Mouse (Mus musculus) retina, postnatal 7 days (tissue): Measurements from ENCODE around the gene Fcer2a.

ENCODE experiments used
- DNase-seq: peaks from one replicate; pipeline ENCODE4 v3.0.0-alpha.2; 2012; ENCODE audit warnings: low read depth, low spot score

The Fcer2a gene

DNA sequence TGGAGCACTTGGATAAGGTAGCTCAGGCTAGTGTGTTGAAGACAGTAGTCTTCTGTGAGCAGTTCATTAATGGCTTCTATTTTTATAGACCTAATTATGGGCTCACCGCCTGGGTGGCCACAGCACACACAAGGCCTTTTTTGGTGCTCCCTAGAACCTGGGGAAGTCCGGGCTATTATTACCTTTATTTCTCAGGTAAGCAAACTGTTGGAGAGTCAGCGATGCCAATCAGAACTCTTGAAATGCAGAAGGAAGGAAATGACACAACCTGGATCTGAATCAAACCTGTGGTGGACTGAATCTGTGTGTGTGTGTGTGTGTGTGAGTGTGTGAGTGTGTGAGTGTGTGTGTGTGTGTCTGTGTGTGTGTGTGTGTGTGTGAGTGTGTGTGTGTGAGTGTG, at the start of gene Fcer2a:
Gene Fcer2a, minus strand, starts transcription at position 55 of the 400 bp plus-strand sequence.
- no peak for DNase-seq

DNA sequence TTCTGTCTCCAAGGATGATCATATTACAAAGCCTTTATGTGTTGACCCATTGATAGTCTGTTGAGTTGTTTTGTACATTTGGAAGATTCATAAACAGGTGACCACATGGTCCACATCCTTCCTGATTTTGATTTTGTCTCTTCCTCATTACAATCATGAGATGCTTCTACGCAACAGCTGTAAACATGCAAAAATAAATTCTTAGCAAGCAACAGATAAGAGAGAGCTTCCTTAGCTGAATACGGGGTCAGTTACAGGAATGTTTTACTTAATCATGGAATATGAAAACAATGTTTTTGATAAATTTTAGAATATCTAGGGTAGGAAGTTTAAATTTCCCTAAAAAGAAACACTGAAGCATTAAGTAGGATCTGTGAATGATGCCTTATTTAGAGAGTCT, 43.0 kb upstream of the Fcer2a start:
- no peak for DNase-seq

DNA sequence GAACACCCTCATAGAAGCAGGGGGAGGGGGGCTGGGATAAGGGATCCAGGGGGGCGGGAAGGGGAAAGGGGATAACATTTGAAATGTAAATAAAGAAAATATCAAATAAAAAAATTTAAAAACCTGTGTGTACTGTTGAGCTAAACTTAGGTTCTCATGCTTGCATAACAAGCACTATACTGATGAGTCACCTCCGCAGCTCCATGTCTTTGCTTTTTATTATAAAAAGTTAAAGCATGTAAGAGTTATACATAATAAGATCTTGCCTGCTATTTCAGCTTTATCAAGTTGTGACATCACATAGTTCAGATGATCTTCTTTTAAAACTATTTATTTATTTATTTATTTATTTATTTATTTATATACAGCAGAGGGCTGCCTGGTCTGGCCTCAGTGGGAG, 41.6 kb upstream of the Fcer2a start:
- DNase-seq, result no peak

DNA sequence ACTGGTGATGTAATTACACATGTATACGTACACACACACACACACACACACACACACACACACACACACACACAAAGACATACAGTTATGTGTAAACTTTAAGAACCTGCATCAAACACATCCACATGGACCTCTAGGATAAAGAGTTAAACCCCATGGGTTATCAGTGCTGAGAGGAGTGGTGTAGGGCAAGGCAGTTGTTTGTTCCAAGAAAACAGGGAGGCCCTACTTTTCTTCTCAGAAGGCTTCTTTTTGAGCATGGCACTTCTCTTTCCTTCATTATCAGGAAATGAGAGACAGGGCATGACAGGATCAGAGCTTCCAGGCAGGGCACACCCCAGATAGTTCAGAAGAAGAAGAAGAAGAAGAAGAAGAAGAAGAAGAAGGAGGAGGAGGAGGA, 40.1 kb upstream of the Fcer2a start:
- no peak for DNase-seq

DNA sequence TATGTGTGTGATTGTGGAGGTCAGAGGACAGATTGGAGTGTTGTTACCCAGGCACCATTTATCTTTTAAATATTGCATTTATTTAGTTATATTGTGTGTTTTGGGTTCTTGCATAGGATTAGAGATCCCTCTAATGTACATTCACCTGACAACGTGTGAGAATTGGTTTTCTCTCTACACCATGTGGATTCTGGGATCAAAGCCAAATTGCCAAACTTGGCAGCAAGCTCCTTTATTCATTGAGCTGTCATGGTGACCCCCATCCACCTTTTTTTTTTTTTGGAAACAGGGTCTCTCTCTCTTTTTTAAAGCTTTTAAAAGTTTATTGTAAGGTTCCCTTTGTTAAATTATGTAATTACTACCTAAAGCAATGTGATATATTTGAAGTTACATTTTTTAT, 27.1 kb upstream of the Fcer2a start:
- DNase-seq, result no peak

DNA sequence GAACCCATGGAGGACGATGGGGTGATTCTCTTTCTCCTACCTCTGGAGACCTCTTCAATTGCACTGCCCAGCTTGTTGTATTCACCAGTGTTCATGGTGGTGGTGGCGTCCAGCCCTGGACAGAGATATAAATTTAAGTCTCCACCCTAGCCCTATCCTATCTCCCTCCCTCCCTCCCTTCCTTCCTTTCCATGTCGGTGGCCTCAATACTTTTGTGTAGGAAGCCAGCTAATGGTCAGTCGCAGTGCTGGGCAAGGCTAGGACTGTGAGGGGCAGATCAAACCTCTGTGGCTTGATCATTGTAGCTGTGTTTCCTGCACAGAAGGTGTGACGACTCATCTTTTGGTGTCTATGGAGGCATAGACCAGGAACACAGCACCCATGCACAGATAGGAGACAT, 26.6 kb upstream of the Fcer2a start, which contains the start of gene Clec4g:
Gene Clec4g, minus strand, starts transcription at position 101 of the 400 bp plus-strand sequence.
- DNase-seq, result no peak

DNA sequence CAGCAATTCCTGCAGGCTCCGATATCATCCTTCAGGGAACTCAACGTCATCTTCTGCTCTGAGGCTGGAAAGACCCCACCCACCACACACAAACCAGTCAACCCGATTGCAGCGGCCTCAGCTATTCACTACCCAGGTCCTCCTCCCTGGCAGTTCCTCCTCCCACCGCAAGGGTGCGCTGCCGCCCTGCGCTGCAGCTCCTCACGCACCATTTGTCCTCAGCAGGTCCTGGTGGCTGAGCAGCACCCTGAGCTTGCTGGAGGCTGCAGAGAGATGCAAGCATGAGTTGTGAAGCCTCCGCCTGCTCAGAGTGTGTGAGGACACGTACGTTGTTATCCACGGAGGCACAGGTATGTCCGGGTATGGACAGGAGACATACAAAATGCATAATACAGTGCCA, 24.6 kb upstream of the Fcer2a start:
- peak; percentile 6 for DNase-seq

DNA sequence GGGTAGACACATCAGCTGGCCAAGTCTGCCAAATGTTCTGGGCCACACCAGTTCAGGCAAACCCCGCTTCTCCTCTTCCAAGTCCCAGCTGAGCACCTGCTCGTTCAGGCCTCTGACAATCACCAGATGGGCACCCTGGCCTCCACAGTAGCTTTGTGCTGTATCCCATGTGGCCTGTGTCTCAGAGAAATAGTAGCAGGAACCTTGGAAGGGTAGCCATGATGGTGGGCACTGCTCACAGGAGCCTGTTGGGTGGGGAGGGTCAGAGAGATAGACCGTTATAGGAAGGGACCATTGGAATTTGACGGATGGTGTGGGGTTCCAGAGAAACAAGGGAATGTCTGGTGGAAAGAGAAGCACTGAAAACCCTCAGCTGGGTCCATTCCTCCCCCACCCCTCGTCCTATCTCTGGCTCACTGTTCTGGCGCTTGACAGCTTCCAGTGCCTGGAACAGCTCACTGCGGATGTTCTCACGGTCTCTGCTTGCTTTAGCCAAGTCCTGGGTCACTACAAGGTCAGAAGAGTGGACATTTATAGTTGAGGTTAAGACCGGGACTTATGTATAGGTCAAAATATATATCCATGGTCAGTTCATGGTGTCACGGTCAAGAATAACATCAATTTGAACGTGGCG, 23.5 kb upstream of the Fcer2a start:
- no peak for DNase-seq

DNA sequence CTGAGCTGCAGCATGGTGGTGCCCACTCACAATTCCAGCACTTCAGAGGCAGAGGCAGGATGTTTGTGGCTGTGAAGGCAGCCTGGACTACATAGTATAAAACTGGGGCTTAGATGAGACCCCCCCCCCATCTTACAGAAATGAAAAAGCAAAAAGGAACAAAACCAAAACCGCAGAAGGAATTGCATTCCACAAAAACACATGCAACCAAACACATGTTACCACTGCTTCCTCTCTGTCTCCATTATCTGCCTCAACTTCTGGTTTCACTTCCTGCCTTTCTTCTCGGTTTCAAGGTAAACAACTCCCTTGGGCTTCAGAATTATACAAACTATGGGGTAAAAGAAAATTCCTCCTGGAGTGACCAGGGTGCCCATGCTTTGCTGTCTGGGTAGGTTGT, 17.7 kb upstream of the Fcer2a start:
- no peak for DNase-seq

DNA sequence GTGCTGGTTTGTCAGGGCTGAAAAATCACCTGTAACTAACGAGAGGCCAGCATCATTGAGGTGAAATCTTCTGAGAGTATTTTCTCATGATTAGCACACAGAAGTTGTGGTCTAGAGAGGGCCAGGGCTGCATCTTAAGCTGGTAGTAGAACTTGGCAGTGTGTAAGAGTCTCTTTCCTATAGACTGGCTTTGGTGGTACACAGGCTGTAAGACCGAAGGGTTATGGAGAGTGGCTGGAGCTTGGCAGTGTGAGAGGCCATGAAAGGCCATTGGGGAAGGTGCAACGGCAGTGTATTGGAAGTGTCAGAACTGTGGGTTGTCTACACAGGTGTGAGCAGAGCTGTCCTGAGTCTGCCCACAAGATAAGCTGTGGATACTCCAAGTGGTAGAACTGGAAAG, 16.3 kb upstream of the Fcer2a start:
- no peak for DNase-seq

DNA sequence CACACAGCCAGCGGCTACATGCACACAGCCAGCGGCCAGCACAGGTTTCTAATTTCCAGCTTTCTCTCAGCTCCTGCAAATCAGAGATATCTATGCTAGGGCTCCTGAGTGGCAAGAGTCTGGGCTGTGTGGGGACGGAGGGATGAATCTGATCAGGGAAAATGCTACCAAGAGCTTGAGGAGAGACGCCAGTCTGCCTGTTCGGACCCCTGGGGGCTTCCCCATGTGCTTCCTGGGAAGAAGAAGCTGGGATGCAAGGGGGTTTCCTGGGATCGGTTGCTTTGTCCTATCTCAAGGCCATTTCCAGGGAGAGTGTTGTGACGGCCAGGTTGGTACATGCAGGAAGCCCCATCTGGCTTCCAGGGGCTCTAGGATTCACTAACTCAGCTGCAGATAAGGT, 13.6 kb upstream of the Fcer2a start:
- DNase-seq, result no peak

DNA sequence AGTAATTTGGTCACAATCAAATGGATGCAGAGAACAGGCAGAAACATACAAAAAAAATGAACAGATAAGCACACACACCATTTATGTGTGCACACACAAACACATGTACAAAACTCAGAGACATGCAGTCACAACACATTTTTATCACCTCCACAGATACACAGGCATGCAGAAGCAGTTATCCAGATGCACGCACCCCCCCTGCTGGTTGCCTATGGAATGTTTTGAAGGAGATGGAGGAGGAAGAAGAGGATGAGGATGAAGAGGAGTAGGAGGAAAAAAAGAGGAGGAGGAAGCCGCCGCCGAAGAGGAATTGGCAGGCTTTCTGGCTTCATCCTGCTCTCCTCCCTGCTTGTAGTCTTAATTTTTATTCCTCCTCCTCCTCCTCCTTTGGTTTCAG, 11.7 kb upstream of the Fcer2a start:
- no peak for DNase-seq

DNA sequence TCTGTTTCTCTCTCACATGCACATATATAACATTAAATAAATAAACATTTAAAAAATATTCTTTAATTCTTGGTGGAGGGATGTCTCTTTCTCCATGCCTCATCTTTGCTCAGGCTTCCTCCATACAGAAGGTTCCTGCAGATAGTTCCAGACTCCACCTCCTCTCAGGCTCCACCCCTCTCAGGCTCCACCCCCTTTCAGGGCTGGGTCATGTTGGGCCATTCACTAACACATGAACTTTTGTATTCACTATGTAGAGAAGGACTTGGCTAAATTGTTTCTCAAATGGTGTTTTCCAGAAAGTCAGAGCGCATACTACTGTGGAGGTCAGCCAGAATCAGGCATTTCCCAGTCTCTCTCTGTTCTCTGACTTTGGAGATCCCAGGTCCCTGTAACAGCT, 7.5 kb upstream of the Fcer2a start:
- DNase-seq, result no peak

DNA sequence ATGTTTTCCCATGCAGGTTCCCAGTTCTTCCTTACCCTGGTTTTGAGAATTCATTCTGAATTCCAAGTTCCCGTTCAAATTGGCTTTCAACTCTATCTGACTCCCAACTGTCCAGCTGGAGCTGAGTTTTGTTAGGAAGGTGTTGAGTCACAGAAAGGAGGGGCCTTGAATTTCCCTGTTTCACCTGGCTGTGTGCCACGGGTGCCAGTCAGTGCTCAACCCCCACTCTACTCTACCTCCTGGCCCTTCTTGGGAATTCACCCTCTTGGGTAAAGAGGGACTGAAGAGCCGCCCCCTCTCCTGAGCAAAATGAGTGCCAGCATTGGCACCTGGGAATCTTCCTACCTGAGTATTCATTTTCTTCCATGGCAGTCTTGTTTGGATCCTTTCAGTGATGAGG, 3.2 kb downstream of the Fcer2a start:
- no peak for DNase-seq

DNA sequence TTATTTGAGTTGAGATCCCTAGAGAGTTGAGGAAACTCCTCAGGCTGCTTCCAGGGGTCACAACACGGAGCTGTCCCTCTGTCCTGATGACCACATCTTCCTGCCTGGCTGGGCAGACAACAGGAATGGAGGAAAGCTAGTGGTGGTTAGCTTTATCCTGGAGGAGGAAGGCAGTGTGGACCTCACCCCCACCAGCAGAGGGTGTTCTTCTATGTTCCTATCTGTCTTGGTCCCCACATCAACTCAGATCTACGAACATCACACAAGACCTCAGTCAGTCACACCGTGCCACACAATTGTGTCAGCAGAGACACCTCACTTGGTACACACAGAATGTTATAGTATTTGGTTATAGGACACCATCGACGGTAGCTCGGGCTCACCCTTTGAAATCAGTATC, 6.4 kb downstream of the Fcer2a start:
- DNase-seq, result no peak

DNA sequence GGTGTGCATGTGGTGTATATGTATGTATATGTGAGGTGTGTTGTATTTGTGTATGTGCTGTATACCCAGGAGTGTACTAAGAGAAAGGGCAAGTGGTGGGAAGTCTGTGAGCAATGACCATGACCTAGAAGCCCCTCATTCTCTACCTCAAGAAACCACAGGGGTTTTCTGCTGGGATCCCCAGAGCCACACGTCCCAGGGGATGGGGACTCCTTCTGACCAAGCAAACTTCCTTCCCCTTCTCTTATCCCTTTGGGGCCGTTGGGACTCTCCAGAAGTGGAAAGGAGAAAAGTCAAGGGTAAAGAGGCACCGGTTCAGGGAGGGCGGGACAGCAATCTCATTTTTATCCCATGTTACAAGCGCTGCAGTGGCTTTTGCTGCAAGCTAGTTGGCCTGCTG, 8.6 kb downstream of the Fcer2a start:
- no peak for DNase-seq

DNA sequence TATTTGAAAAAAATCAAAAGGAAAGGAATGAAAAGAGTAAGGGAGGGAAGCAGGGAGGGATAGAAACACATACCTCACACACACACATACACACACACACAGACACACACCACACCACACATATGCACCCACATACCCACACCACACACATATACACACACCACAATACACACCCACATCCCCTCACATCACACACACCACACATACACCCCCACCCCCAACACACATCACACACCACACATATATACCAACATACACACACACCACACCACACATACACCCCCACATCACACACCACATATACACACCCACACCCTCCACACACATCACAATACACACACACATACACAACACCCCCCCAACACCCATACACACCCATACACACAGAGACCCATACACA, 9.4 kb downstream of the Fcer2a start:
- no peak for DNase-seq

DNA sequence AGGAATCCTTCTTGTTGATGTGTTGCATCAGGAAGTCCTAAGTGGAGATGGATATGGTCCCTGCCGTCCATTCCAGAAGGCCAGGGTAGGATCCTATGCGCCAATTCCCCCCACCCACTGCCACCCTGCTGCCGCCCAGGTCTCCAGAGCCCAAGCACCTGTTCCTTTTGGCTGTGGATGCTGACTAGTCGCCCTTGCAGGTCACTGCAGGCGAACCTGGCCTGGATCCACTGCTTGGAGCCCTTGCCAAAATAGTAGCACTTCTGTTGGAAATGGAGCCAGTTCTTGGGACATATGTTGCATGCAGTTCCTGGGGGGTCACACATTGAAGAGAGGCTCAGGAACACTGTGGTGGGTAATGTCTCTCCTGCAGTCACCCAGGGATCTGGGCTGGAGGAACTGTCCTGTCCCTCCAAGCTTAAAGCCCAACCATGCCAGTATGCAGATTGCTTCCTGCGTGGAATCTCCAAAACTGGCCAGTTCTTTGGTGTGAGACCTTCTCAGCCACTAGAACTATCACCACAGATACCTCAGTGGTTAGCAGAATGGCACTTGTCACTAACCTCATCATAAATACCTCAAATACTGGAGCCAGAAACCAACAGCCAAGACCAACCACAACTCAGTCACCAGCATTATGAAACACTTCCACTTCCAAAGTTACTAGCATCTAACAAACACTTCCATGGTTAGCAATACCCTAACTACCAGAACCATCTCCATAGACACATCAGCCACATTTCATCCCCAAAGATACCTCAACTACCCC, 10.4 kb downstream of the Fcer2a start:
- no peak for DNase-seq

DNA sequence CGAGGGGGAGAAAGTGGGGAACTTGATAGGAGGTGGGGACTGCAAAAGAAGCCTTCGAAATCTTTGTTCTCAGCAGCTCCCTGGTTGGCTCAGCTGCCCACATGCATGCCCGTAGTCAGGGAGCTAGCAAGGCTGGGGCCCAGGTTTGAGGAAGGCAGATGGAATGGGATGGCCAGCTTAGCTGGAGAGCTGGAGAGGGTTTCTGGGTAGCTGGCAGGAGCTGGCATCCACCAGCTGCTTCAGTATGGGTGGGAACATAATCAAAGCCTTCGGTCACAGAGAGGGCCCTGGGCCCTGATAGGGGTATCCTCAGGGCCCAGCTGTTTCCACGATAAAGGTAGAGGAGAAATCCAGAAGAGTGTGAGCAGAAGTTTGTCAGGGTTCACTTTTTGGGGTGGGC, 11.5 kb downstream of the Fcer2a start:
- DNase-seq, result no peak

DNA sequence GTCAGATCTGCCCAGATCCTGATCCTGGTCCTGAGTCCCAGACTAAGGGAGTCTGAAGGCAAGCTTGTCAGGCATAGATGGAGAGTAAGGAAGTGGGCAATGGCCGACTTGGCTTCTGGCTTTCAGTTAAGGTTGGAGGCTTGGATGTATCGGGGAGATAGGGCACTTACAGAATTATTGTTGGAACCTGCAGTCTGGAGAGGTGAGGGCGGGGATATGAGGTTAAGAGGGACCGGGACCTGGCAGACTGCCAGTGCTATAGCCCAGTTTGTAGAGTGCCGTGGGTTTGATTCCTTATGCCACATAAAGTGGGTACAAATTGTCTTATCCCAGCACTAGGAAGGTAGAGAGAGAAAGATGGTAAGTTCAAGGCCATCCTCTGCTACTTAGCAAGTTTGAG, 14.3 kb downstream of the Fcer2a start:
- no peak for DNase-seq

DNA sequence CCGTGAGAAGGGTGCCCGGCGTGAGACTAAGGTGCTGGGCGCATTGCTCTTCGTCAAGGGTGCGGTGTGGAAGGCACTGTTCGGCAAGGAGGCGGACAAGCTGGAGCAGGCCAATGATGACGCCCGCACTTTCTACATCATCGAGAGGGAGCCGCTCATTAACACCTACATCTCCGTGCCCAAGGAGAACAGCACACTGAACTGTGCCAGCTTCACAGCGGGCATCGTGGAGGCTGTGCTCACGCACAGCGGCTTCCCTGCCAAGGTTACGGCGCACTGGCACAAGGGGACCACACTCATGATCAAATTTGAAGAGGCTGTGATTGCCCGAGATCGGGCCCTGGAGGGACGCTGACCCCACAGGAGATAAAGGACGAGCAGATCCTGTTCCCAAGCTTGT, 14.7 kb downstream of the Fcer2a start:
- DNase-seq, result no peak

DNA sequence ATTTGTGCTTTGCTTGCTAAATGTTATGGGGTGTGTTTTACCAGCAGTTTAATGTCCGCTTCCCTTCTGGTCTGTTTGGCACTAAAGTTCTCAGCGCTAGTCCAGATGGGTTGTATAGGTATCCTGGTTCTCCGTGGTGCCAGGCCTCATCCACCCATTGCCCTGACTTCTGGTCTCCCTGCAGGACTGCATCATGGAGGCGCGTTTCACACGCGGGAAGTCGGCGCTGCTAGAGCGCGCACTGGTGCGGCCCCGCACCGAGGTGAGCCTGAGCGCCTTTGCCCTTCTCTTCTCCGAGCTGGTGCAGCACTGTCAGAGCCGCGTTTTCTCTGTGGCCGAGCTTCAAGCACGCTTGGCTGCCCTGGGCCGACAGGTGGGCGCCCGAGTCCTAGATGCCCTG, 15.1 kb downstream of the Fcer2a start:
- no peak for DNase-seq

DNA sequence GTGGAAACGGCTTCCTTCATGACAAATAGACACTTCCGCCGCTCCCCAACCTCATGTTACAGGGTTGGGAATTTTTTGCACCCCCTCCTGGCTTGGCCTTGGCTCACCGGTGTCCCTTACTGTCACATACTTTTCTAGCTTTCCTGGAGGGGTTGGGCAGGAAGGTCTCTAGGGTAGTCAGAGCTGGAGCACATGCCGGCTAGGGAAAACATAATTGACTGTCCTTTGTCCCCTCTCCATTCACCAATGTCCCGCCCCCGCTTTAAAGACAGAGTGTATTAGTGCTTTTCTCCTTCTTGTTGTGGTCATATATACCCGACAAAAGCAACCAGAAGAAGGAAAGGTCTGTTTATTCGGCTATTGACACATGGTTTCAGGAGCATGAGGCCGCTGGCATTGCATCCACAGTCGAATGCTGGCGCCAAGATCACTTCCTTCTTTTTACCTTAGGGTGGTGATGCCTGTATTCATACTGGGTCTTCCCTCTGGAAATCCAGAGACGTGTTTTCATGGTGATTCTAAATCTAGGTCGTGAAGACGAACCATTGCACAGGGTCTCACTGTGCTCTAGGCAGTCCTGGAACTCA, 16.9 kb downstream of the Fcer2a start:
- no peak for DNase-seq
